Mouse (Mus musculus) spleen, embryonic (tissue): ENCODE results near the gene Tex14.
"Not testable (repeated sequence)": the region's sequence is repeated elsewhere in the genome, so short reads cannot be mapped to it uniquely, and the experiment has no call there.

Source experiments
- CTCF ChIA-PET: fragments of 350-600 bp; sonication (Branson Sonifier 250); formaldehyde crosslinking; loops from one replicate; lab custom pipeline; 2022; lab: Charles Lee

Tex14 gene

GRCm38 (mm10) chr11:87468706-87469315 is 63.9 kb downstream of the Tex14 start:
- CTCF ChIA-PET = interaction anchor here (0.6 to 2.9 kb wide), 4 partner anchors 12 to 35 kb away, joined by 3 to 6 read pairs (median 3); no protein-coding TSS in a partner anchor

GRCm38 (mm10) chr11:87470807-87471698 is 66.2 kb downstream of the Tex14 start:
- CTCF ChIA-PET = interaction anchor here (1.0 kb wide), 1 partner anchor 10 kb away, joined by 3 read pairs; no protein-coding TSS in a partner anchor

GRCm38 (mm10) chr11:87471699-87471997 is 66.8 kb downstream of the Tex14 start:
- CTCF ChIA-PET = not testable (repeated sequence)

- CTCF ChIA-PET = not testable (repeated sequence)
These were observed 67.2 kb downstream of the Tex14 start for GRCm38 (mm10) chr11:87472058-87472457.

- CTCF ChIA-PET = not testable (repeated sequence)
These were observed 74.3 kb downstream of the Tex14 start for GRCm38 (mm10) chr11:87479172-87479571.

- CTCF ChIA-PET = no interaction called here
These were observed 79.0 kb downstream of the Tex14 start for GRCm38 (mm10) chr11:87483796-87484326.

- CTCF ChIA-PET = no interaction called here
These were observed 84.1 kb downstream of the Tex14 start for GRCm38 (mm10) chr11:87488948-87489347.

- CTCF ChIA-PET = interaction anchor here (0.6 to 0.8 kb wide), 2 partner anchors 36 to 104 kb away, joined by 3 to 5 read pairs; no protein-coding TSS in a partner anchor
These were observed 99.9 kb downstream of the Tex14 start for GRCm38 (mm10) chr11:87504690-87505214.

GRCm38 (mm10) chr11:87506502-87506901 is 101.6 kb downstream of the Tex14 start:
- CTCF ChIA-PET = interaction anchor here (0.6 kb wide), 1 partner anchor 12 kb away, joined by 3 read pairs; no protein-coding TSS in a partner anchor

- CTCF ChIA-PET = interaction anchor here (0.6 kb wide), 1 partner anchor 54 kb away, joined by 4 read pairs; no protein-coding TSS in a partner anchor
These were observed 102.2 kb downstream of the Tex14 start for GRCm38 (mm10) chr11:87507043-87507442.

- CTCF ChIA-PET = interaction anchor here (0.5 kb wide), 1 partner anchor 129 kb away, joined by 3 read pairs; no protein-coding TSS in a partner anchor
These were observed 114.4 kb downstream of the Tex14 start for GRCm38 (mm10) chr11:87519260-87519659.

GRCm38 (mm10) chr11:87523466-87523865 is 118.6 kb downstream of the Tex14 start:
- CTCF ChIA-PET = no interaction called here

GRCm38 (mm10) chr11:87523967-87524366 is 119.1 kb downstream of the Tex14 start:
- CTCF ChIA-PET = no interaction called here

GRCm38 (mm10) chr11:87524780-87525179 is 119.9 kb downstream of the Tex14 start:
- CTCF ChIA-PET = no interaction called here

- CTCF ChIA-PET = no interaction called here
These were observed 122.5 kb downstream of the Tex14 start for GRCm38 (mm10) chr11:87527364-87527763.

- CTCF ChIA-PET = no interaction called here
These were observed 123.1 kb downstream of the Tex14 start for GRCm38 (mm10) chr11:87527990-87528389.

- CTCF ChIA-PET = no interaction called here
These were observed 126.8 kb downstream of the Tex14 start for GRCm38 (mm10) chr11:87531695-87532094.

GRCm38 (mm10) chr11:87542285-87542684 is 137.4 kb downstream of the Tex14 start:
- CTCF ChIA-PET = no interaction called here

GRCm38 (mm10) chr11:87542906-87543305 is 138.0 kb downstream of the Tex14 start:
- CTCF ChIA-PET = no interaction called here

GRCm38 (mm10) chr11:87553342-87553741 is 148.5 kb downstream of the Tex14 start:
- CTCF ChIA-PET = no interaction called here

- CTCF ChIA-PET = no interaction called here
These were observed 149.5 kb downstream of the Tex14 start for GRCm38 (mm10) chr11:87554386-87554785.

GRCm38 (mm10) chr11:87555106-87555703 is 150.3 kb downstream of the Tex14 start:
- CTCF ChIA-PET = no interaction called here
